Mouse (Mus musculus): Measurements from ENCODE around the gene Tnip1. TPM values are rescaled to one million over a fixed set of nuclear protein-coding genes. Genes with fewer than 3 reads are reported as not detected.

The Tnip1 gene
- total RNA-seq (2021): 10 to 100 TPM; 22.8 to 24.9 TPM

DNA sequence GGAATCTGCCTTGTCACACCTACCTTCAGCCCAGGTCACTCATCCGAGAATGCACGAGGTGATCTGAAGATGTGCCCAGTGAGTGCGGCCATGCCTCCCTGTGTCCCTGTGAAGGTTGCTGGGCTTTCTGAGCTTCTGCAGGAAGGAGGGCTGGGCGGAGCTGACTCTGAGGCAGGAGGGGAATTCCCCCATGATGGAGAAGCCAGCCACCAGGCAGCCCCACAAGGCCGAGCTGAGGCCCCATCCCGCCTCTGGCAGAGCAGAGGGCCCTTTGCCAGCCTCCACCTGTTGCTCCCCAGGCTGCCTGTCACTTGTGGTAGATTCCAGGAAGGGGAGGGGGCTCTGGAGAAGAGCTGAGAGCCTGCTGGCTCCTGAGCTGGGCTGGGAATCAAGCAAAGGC, at the start of gene Tnip1:
TSS of gene Tnip1 (minus strand) at position 108 of the 400 bp plus-strand sequence.
- DNase-seq: peak; percentile 56
- intact Hi-C loops (cut with DNase I): no loop called here

DNA sequence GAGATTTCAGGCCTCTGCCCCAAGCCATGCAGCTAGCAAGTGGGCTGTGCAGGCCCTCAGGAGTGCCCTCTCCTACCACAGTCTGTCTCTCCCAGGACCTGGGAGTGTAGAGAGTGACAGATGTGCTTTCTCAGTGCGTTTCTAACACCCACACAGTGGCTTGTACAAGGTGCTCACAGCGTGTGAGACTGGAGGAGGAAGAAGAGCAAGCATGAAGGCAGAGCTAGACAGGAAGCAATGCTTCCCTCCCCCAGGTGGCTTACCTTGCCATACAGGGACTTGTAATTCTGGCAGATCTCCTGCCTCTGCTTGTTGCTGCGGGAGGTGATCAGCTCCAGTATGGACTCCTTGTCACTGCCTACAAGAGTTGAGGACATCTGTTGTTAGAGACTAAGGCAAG, 48.7 kb upstream of the Tnip1 start:
- intact Hi-C loops (cut with DNase I): no loop called here

DNA sequence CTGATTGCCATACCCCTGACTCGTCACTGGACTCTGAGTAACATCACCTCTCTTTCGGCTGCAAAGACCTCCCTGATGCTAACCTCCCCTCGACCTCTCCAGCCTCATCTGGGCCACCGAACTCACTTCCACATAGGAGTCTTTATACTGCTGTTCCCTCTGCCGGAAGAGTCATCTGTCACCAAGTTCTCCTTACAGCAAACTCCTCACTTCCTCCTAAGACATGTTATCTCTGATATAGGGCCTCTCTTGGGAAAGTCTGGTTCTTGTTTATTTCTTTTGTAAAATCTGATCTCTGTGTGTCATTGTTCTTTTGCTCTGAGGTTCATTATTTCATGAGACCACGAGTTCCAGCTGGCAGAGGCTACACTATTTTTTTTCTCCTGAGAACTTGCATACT, 45.5 kb upstream of the Tnip1 start:
- no peak for DNase-seq
- intact Hi-C loops (cut with DNase I): no loop called here

More for the DNA sequence above, 48.7 kb upstream of the Tnip1 start:
- no peak for DNase-seq

DNA sequence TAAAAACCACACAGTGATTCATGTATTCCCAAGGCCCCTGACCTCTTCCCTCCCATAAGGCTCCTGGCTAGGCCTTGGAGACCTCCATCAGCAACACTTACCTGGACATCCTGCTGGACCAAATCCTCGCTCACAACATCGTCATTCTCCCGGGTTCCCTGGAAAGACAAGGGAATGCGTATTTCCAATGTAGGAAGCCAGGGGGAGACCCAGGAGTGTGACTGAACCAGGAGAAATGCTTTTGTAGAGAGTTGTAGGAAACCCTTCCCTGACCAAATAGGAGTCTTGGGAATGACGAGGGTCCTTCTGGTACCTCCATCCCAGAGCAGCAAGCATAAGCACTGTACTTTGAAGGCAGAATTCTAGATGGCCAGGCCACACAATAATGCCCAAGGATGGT, 43.0 kb upstream of the Tnip1 start:
- no peak for DNase-seq
- intact Hi-C loops (cut with DNase I): no loop called here

DNA sequence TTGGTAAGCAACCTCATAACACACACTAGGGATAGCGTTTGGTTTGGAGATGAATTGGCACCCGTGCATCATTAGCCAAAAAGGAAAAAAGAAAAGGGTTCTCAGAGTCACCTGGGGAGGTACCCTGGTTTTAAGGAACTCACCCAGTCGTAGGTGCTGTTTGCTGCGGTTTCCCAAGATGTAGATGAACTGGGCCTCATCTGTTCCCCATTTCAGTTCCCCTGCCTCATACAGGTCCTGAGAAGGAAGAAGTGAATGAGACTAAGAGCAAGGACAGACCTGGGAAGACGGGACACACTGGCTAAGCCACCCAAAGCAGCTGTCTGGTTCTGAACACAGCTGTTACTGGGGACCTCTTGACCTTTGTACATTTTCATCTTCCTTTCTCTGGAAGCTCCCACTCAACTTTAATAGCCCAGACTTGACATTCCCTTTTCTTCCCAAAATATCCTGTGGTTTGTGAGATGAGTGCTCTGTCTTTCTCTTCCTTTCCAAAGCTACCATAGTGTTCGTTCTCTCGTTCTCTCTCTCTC, 42.3 kb upstream of the Tnip1 start:
- DNase-seq: no peak
- intact Hi-C loops (cut with DNase I): no loop called here

DNA sequence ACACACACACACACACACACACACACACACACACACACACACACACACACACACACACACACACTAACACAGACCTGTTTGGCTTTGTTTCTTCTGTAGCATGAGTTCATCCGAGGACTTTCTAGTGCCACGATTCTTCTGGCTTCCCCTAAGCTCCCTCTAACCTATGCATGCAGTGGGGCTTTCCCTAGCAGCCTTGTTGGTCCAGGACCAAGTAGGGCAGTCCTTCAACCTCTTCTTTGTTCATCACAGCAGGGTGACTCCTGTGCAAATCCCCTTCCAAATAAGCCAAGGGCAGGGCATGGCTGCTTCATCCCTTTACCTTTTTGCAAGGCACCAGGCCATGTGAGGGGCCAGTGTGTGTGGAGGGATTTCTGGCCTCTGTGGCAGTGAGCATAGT, 36.0 kb upstream of the Tnip1 start:
- DNase-seq: no peak
- intact Hi-C loops (cut with DNase I): loop anchor here (5.0 kb wide), 1 partner anchor 44 kb away; no protein-coding TSS in a partner anchor

DNA sequence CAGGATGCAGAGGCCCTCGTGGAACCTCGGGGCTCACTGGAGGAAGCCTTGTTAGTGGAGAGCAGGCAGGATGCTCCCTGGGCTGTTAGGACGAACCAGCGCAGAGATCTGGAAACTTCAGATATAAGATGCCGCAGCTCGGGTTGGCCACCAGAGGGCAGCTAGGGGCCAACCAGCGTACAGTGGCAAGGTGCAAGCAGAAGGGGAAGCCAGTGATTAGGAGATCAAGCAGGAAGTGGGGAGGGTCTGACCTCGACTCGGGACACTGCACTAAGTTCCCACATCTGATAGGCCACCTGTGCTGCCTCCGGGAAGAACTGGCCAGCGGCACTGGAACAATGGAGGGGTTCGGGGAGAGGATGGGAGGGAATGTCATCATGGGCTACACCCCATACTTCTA, 35.6 kb upstream of the Tnip1 start:
- intact Hi-C loops (cut with DNase I): loop anchor here (5.0 kb wide), 1 partner anchor 44 kb away; no protein-coding TSS in a partner anchor
- DNase-seq: peak; percentile 70

DNA sequence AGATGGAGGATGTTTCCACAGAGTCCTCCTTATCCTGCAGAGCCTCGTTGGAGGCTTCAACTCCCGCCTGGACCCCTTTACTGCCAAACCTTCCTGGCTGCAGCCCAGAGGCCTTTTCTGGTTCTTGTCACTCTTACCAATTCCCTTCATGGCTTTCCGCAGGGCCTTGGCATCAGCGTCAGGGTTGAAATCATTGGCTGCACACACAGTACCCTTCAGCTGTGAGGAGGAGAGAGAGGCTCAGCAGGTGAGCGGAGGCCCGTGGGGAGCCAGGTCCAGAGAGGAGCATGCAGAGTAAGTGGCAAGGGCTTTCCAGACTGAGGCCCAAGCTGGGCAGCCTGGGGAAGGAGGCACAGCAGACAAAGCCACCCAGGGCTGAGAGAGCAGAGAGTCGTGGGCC, 33.5 kb upstream of the Tnip1 start:
- intact Hi-C loops (cut with DNase I): loop anchor here (5.0 kb wide), 1 partner anchor 46 kb away; no protein-coding TSS in a partner anchor
- DNase-seq: peak; percentile 46

DNA sequence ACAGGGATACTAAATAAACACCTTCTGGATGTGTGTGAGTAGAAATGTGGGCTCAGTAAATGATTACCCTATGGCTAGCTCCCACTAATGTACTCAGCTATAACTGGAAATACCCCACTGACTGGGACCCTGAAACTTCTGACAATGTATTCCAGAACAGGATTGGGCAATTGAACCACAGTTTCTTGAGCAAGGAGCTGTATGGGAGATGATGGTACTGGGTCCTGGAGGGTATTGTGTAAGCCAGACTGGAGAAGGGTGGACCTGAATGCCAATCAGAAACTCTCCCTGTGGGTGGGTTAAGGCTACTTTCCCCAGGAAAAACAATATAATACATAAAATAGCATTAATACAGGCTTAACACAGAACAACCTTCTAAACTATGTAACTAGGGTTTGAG, 27.2 kb upstream of the Tnip1 start:
- no peak for DNase-seq
- intact Hi-C loops (cut with DNase I): loop anchor here (2.0 kb wide), 1 partner anchor 99 kb away; no protein-coding TSS in a partner anchor

DNA sequence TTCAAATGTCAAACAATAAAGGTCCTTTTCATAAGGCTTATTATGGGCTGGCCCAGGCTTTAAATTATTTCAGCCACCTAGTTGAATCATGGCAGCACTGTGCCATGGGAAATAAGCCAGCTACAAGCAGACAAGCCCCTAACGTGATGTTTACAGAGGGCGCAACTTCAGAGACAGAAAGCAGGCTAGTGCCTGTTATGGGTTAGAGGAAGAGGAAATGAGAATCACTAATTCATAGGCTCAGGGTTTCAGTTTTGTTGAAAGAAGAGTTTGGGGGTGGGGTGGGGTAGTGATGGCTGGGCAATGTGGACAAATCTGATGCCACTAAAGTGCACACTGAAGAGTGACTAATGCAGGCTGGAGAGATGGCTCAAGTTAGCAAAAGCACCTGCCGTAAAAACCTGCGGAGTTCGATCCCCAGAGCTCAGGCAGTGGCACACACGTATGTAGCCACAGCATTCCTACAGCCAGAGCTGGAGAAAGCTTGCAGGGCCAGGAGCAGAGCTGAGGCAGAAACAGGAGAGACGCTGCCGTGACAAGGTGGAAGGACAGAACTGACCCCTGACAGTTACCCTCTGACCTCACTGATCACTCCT, 26.1 kb upstream of the Tnip1 start:
- no peak for DNase-seq

DNA sequence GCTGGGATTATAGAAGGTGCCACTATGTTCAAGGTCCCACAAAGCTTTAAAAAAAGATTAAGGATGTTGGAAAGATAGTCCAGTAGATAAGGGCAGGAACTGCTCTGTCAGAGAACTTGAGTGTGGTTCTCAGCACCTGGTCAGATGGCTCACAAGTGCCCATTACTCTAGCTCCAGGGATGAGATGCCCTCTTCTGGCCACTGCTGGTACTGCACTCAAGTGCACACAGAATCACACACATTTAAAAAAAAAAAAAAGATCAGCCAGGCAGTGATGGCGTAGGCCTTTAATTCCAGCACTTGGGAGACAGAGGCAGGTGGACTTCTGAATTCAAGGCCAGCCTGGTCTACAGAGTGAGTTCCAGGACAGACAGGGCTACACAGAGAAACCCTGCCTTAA, 25.3 kb upstream of the Tnip1 start:
- DNase-seq: peak; percentile 34
- intact Hi-C loops (cut with DNase I): no loop called here

More for the DNA sequence above, 26.1 kb upstream of the Tnip1 start:
- intact Hi-C loops (cut with DNase I): no loop called here

DNA sequence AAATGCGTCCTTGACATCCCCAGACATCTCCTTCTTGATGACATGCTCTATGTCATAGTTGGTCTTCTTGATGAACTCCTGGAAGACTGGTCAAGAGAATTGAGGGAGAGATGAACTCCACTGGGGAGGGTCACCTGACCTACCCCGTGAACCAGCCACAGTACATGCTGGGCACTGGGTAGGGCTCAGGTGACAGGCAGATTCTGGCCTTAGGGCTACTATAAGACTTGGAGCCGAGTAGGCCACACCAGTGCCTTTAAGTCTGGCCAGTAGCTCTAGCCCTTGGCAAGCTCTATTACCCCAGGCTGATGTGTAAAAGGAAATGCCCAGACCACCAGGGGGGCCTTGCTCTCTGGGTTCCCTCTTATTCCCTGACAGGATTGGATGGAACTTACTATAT, 22.4 kb upstream of the Tnip1 start:
- no peak for DNase-seq
- intact Hi-C loops (cut with DNase I): loop anchor here (2.0 kb wide), 1 partner anchor 54 kb away; no protein-coding TSS in a partner anchor

DNA sequence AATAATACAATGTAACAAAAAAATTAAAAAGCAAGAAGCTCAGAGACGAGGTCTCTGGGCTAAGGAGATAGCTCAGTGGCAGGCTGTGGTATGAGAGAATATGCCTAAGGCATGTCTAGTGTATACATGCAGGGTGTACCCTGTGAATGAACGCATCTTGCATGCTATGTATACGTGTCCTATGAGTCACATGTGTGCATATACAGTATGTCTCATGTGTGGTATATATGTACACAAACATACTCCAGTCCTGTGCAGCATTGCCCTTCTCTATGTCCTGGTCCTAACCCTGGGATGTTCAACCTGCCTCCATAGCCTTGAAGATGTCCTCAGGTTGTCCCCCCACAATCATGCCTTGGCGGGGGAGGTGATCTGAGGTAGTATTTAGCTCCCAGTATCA, 21.9 kb upstream of the Tnip1 start:
- intact Hi-C loops (cut with DNase I): loop anchor here (2.0 to 5.0 kb wide), 2 partner anchors 54 to 107 kb away; no protein-coding TSS in a partner anchor
- no peak for DNase-seq

DNA sequence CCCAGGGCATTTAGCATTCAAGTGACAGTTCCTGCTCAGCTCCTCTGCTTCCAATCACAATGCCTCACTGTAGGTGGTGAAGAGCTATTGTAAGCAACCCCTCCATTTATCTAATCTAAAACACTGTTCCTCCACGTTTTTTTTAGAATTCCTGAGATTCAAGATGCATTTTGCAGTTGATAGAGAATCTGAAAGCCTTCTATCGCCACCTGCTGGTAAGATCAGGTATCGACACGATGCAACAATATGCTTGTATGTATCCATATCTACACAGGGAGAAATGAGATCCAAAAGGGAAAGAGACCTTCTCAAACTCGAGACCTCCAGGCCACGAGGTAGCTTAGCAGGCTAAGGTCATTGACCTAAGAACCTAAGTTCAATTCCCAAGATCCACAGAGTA, 21.4 kb upstream of the Tnip1 start:
- peak; percentile 81 for DNase-seq
- intact Hi-C loops (cut with DNase I): loop anchor here (2.0 to 5.0 kb wide), 2 partner anchors 53 to 107 kb away; no protein-coding TSS in a partner anchor

DNA sequence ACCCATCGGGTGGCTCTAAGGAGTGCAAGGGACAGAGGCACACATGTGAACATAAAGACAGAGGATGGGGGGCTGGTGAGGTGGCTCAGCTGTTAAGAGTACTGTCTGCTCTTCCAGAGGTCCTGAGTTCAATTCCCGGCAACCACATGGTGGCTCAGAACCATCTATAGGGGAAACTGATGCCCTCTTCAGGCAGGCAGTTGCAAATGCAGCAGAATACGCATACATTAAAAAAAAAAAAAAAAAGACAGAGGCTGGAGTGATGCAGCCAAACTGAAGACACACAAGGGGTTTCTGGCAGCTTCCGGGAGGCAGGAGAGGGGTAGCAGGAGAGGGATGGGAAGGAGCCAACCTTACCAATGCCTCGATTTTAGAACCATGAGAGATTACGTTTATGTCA, 19.8 kb upstream of the Tnip1 start:
- intact Hi-C loops (cut with DNase I): loop anchor here (5.0 kb wide), 1 partner anchor 105 kb away; no protein-coding TSS in a partner anchor
- no peak for DNase-seq

DNA sequence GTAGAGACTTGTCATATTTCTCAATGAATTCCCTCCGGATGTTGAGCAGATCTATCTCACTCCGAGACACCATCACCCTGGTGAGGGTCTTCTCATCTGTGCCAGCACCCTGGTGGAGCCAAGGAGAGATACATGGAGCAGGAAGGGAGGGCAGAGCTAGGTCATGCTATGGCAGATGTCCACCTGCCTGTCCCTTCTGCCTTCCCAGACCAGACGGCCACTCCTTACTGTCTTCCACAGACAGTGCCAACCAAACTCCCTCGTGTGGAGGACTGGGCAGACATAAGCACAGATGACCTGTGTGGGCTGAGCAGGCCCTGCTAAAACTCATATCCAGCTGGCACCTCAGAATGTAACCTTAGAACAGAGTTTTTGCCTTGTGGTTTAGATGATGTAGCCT, 18.9 kb upstream of the Tnip1 start:
- intact Hi-C loops (cut with DNase I): loop anchor here (5.0 kb wide), 1 partner anchor 104 kb away; no protein-coding TSS in a partner anchor

DNA sequence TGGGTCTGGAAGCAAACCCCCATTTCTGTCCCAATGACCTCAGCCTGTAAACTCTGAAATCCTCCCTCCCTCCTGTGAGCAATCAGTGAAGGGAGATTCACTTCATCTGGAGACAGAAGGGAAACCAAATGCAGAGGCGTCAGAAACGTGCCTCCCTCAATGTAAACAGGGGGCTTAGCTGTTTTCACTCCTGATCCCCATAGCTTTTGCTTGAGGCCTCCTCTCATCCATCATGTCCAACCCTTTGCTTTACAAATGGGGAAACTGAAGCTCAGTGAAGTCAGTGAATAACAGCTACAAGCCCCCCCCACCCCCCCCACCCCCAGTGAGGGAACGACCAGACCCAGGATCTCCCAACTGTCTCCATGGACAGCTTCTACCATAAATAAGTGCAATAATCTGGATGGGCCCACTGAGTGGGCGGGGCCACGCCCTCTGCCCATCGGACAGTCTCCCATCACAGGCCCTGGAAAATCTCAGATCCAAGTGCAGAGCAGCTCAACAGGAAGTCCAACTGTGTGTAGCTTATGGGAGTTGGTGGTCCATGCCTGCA, 14.7 kb upstream of the Tnip1 start:
- DNase-seq: no peak
- intact Hi-C loops (cut with DNase I): no loop called here

More for the DNA sequence above, 18.9 kb upstream of the Tnip1 start:
- DNase-seq: no peak

DNA sequence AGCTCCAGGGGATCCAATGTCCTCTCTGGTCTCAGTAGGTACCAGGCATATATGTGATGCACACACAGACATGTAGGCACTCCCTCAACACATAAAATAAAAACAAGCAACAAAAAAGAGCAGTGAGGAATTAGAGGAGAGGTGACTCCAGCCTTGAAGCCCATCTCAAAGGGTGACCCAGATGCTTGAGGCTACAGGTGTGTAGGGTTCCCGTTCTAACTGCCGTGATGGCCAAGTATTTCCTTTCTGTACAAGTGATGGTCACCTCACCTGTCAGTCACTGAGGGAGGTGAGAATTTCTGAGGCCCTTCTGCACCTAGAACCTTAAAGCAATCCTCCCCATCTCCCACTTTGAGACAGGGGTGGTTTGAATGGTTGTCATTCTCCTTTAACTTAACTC, 13.6 kb upstream of the Tnip1 start:
- DNase-seq: no peak
- intact Hi-C loops (cut with DNase I): no loop called here

DNA sequence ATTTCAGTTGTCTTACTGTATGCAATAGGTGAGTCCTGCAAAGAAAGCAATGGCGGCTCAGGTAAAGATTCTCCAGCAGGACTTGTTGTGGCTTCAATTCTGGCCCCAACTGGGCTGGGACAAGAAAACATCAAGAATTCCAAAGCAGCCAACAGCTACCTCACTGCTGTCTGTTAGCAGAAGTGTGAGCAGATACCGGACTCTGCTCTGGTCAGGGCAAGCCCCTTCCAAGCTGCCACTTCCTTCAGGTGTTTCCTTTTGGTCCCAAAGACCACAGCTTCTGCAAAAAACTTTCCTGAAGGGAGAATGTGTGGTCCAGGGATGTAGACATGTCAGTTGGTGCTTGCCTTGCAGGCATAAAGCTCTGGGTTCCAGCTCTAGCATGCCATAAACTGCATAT, 13.0 kb upstream of the Tnip1 start:
- no peak for DNase-seq

DNA sequence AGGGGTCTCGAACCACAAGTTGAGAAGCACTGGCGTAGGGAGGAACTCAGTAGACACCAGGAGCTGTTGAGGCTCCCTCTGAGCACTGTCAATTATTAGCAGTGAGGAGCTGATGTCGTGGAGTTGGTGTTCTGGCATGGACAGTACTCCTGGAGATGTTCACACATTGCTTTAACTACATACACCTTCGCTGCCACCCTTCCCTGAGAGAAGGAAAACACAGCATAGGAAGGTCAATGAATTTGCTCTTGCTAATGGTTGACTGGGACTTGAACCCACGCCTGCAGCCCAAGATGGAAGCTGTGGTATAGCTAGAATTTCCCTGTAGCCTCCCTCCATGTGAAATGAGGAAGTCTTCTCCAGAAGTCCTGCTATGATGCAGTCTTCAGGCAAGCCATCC, 12.6 kb upstream of the Tnip1 start:
- intact Hi-C loops (cut with DNase I): no loop called here
- DNase-seq: no peak

More for the DNA sequence above, 13.0 kb upstream of the Tnip1 start:
- intact Hi-C loops (cut with DNase I): no loop called here

DNA sequence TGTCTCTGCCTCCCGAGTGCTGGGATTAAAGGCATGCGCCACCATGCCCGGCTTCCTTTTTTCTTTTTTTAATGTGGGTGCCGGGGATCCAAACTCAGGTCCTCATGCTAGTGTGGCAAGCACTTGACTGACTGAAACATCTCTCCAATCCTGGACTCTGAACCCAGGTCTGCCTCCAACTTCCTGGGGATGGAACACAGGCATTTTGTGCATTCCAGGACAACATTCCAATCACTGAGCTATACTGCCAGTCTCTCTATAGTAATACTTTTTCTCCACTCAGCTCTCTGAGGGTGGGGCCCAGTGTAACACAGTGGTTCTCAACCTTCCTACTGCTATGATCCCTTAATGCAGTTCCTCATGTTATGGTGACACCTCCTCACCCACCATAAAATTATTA, 11.9 kb upstream of the Tnip1 start:
- DNase-seq: no peak
- intact Hi-C loops (cut with DNase I): no loop called here

Measured in left cerebral cortex, postnatal 4 days (tissue).